In genomic region chr1:160246844-160247243, GRCm38 (mm10) we compare ENCODE assay signal across 13 mouse cellular contexts. TPM values are rescaled to one million over a fixed set of nuclear protein-coding genes. Genes with fewer than 3 reads are reported as not detected.
DNase-seq lines count a peak whose midpoint lies in the region; ATAC-seq lines count a peak whose summit lies in the region.
"Had no signal": no experiment of that assay in that cellular context is flagged by ENCODE, and none has a peak within 500 bp of the region (broad histone marks: within the 10 kb centered on the region; RNA-seq: fewer than 3 reads in every experiment).

No protein-coding gene starts in this region.

- H3K9ac ChIP-seq in forebrain, embryonic 13.5 days: no peak overlapping the region
- no peak overlapping the region for H3K9ac ChIP-seq in forebrain, embryonic 12.5 days
- H3K9ac ChIP-seq: liver, embryonic 14.5 days had no signal

- H3K27me3 ChIP-seq in forebrain, embryonic 13.5 days: no peaks in the 10 kb centered on the region
- H3K27me3 ChIP-seq in forebrain, embryonic 12.5 days: no peaks in the 10 kb centered on the region

- DNase-seq in left cerebral cortex, adult 9 months (ENCODE audit: low spot score in 2 of 2): peak; percentile 25 to 33
- no peak for DNase-seq in left cerebral cortex, postnatal 4 days
- peak; percentile 43 for DNase-seq in 416B (ENCODE audit: low read depth)
- DNase-seq in brain, adult 2 months (ENCODE audit: low read depth, low spot score): peak; percentile 76
- DNase-seq in testis, postnatal 10 days (ENCODE audit: low spot score): no peak
- DNase-seq: adrenal gland, postnatal 14 days; cerebellum, adult 11-12 months; heart, postnatal 4 days; kidney, adult 8-10 months had no signal

- no peak overlapping the region for H3K27ac ChIP-seq in forebrain, embryonic 13.5 days
- no peak overlapping the region for H3K27ac ChIP-seq in forebrain, embryonic 12.5 days
- H3K27ac ChIP-seq: liver, embryonic 14.5 days had no signal

- H3K36me3 ChIP-seq in forebrain, embryonic 13.5 days (ENCODE audit: poor library complexity, severe bottlenecking): no peaks in the 10 kb centered on the region
- H3K36me3 ChIP-seq in forebrain, embryonic 12.5 days (replicated peaks): no peaks in the 10 kb centered on the region

- no peaks in the 10 kb centered on the region for H3K9me3 ChIP-seq in forebrain, embryonic 13.5 days (replicated peaks)
- no peaks in the 10 kb centered on the region for H3K9me3 ChIP-seq in forebrain, embryonic 12.5 days

- intact Hi-C loops in left cerebral cortex, postnatal 4 days (cut with DNase I): no loop called here

- H3K4me2 ChIP-seq in forebrain, embryonic 13.5 days: no peak overlapping the region
- no peak overlapping the region for H3K4me2 ChIP-seq in forebrain, embryonic 12.5 days

- no peak overlapping the region for H3K4me3 ChIP-seq in forebrain, embryonic 13.5 days
- H3K4me3 ChIP-seq in forebrain, embryonic 12.5 days (replicated peaks): no peak overlapping the region

- H3K4me1 ChIP-seq in forebrain, embryonic 13.5 days: 0 out of 2 replicates have a peak, but pooled peaks cover 3% of the 10 kb centered on the region
- no peaks in the 10 kb centered on the region for H3K4me1 ChIP-seq in forebrain, embryonic 12.5 days

- 67% methylated on average over 4 of the region's 4 CpGs for WGBS in forebrain, embryonic 13.5 days
- WGBS in forebrain, embryonic 12.5 days: 79% methylated on average over 4 of the region's 4 CpGs

- peak; percentile 68; the same call in 1 of the 2 replicates for ATAC-seq in forebrain, embryonic 13.5 days
- ATAC-seq in forebrain, embryonic 12.5 days (ENCODE audit: low FRiP score): no peak
- ATAC-seq in erythroid progenitor cell, adult 5-6 weeks (replicated peaks; ENCODE audit: low FRiP score, poor library complexity, severe bottlenecking): no peak

RNA-seq across cellular contexts. Expression of gene Cacybp, which starts 34.2 kb away (rescaled TPM):
- polyA plus RNA-seq in forebrain, embryonic 13.5 days (2015; fragmentation: Nextera tagmentation; extraction: Ambion mirVana): 297 and 319 TPM in 2 replicates
- polyA plus RNA-seq in forebrain, embryonic 12.5 days (2016; fragmentation: Nextera tagmentation; extraction: Ambion mirVana): 296 and 305 TPM in 2 replicates
- 100 to 1,000 TPM; 122 to 128 TPM for total RNA-seq in left cerebral cortex, postnatal 4 days (2021)
- total RNA-seq in erythroid progenitor cell, adult 5-6 weeks (2015; ENCODE audit: low replicate concordance): 54.8 and 74.6 TPM in 2 replicates
- total RNA-seq in erythroid progenitor cell, adult 5-6 weeks (2017; ENCODE audit: low replicate concordance): 20.9 and 60.2 TPM in 2 replicates

RNA-seq across cellular contexts. Expression of gene Mrps14, which starts 51.8 kb away (rescaled TPM):
- 240 and 275 TPM in 2 replicates for polyA plus RNA-seq in forebrain, embryonic 13.5 days (2015; fragmentation: Nextera tagmentation; extraction: Ambion mirVana)
- 240 and 244 TPM in 2 replicates for polyA plus RNA-seq in forebrain, embryonic 12.5 days (2016; fragmentation: Nextera tagmentation; extraction: Ambion mirVana)
- total RNA-seq in left cerebral cortex, postnatal 4 days (2021): 10 to 100 TPM; 41.1 to 48.1 TPM
- total RNA-seq in erythroid progenitor cell, adult 5-6 weeks (2015; ENCODE audit: low replicate concordance): 35.3 and 54.1 TPM in 2 replicates
- total RNA-seq in erythroid progenitor cell, adult 5-6 weeks (2017; ENCODE audit: low replicate concordance): 16.1 and 25.7 TPM in 2 replicates

Comparison
In these comparisons a context has a peak if more than half of its experiments do, and no peak if none do; other contexts are left out.
1. DNase-seq: peak in left cerebral cortex, adult 9 months (2 of 2), 416B (single experiment) and brain, adult 2 months (single experiment); none in left cerebral cortex, postnatal 4 days (single experiment) and testis, postnatal 10 days (single experiment).